Mouse (Mus musculus) liver, postnatal 0 days (tissue): ENCODE results near the gene Rtn3. TPM values are rescaled to one million over a fixed set of nuclear protein-coding genes. Genes with fewer than 3 reads are reported as not detected.

ENCODE experiments used
- ATAC-seq: fragments of 200-750 bp; cut with Nextera tagmentation; 2 replicates; pipeline ENCODE4 v1.8.0; 2017; ENCODE audit warnings: mild to moderate bottlenecking, moderate library complexity
- DNase-seq: peaks from one replicate; pipeline ENCODE4 v3.0.0-alpha.2; 2016
- H3K27ac ChIP-seq: fragments of 300-500 bp; sonication (generic); 2 replicates; pipeline ENCODE4 v1.5.1; 2014; ENCODE audit warnings: antibody characterized with exemption, moderate library complexity, mild to moderate bottlenecking, low read depth
- H3K27me3 ChIP-seq: fragments of 300-500 bp; sonication (generic); 2 replicates; pipeline ENCODE4 v1.6.1; 2014; ENCODE audit warnings: low read length, control low read depth, mixed read lengths; ENCODE audit not compliant: insufficient read depth
- H3K36me3 ChIP-seq: fragments of 300-500 bp; sonication (generic); replicated peaks from 2 replicates; pipeline ENCODE4 v1.6.1; 2014; ENCODE audit warnings: mild to moderate bottlenecking, control low read depth, low read length, moderate library complexity, mixed read lengths; ENCODE audit not compliant: insufficient read depth
- H3K4me1 ChIP-seq: fragments of 300-500 bp; sonication (generic); 2 replicates; pipeline ENCODE4 v1.6.1; 2014; ENCODE audit warnings: antibody characterized with exemption, mild to moderate bottlenecking, control low read depth; ENCODE audit not compliant: insufficient read depth
- H3K4me2 ChIP-seq: fragments of 300-500 bp; sonication (generic); 2 replicates; pipeline ENCODE4 v1.6.1; 2014; ENCODE audit warnings: low read depth, mild to moderate bottlenecking, low read length, moderate library complexity, mixed read lengths
- H3K4me3 ChIP-seq: fragments of 300-500 bp; sonication (generic); 2 replicates; pipeline ENCODE4 v1.5.1; 2014; ENCODE audit warnings: low read depth, low read length
- H3K9ac ChIP-seq: fragments of 300-500 bp; sonication (generic); replicated peaks from 2 replicates; pipeline ENCODE4 v1.6.1; 2014; ENCODE audit warnings: mild to moderate bottlenecking, moderate library complexity
- H3K9me3 ChIP-seq: fragments of 300-500 bp; sonication (generic); 2 replicates; pipeline ENCODE4 v1.6.1; 2016; ENCODE audit warnings: mild to moderate bottlenecking, control low read depth, low read length, mixed read lengths
- CTCF ChIP-seq: sonication (generic); IDR thresholded peaks from 2 replicates; pipeline ENCODE4 v1.5.1; 2016; ENCODE audit warnings: antibody characterized with exemption, low read depth
- EP300 ChIP-seq: IDR thresholded peaks from 2 replicates; pipeline ENCODE4 v1.6.1; 2016; ENCODE audit warnings: antibody characterized with exemption, low read depth, mild to moderate bottlenecking
- WGBS: fragments of 180-500 bp; shearing (Covaris S2); extraction: QIAGEN DNeasy Blood & Tissue Kit; methylation state at CpG from one replicate; pipeline ENCODE4 v1.1.7; 2014; ENCODE audit not compliant: insufficient replicate concordance; 5-methylcytosine and 5-hydroxymethylcytosine counted together
- polyA plus RNA-seq: library from polyadenylated mRNA; unstranded; fragments of >200 nt; fragmentation: Nextera tagmentation; extraction: Ambion mirVana; gene quantifications from 2 replicates; pipeline ENCODE4 v1.2.1, GENCODE M21; 2015

Gene Rtn3
- polyA plus RNA-seq, 1 experiment from 2014 or later = 62.2 TPM

DNA sequence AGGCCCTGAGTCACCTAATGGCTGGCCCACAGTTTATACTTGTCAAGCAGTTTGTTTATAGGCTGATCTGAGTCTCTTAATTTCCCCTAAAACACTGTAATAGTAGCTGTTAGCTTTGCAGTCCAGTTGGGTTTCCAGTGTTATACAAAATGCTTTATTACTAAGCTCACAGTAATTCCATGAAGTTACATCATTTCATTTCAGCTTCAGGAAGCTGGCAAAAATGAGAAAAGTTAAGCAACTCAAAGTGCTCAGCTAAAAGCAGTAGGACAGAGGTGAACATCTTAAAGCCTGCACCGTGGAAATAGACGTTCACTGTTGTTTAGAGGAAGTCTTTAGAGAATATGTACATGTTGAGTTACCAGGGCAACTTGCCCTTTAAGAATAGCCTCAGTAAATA is 39.8 kb upstream of the Rtn3 start:
- Histone ChIP-seq H3K27me3 (no peaks in the 10 kb centered on the region), H3K4me3 (no peak overlapping the region), H3K27ac (no peak overlapping the region), H3K9ac (no peak overlapping the region), H3K9me3 (no peaks in the 10 kb centered on the region), H3K4me1 (no peaks in the 10 kb centered on the region), H3K36me3 (peaks cover 54% of the 10 kb centered on the region), H3K4me2 (no peak overlapping the region)
- ATAC-seq (no peak), DNase-seq (no peak)
- TF ChIP-seq CTCF (no peak), EP300 (no peak)
- WGBS = 90% methylated on average over 2 of the region's 2 CpGs

DNA sequence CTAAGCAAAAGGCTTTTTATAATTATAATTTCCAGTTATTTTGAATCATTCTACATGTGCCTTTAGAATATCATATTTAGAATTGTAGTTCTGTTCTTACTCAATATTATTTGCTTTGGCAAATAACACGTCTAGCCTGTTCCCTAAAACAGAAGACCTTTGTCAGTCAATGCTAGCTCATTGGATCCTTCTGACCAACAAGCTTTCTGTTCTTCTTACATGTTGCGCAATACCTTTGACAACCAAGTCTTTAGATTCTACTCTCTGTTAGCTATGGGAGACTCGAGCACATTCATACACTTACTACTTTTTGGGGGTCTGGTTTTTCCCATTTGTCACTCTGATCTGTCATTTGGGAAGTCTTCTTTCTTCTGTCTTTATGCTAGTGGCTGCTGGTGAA is 38.5 kb upstream of the Rtn3 start:
- DNase-seq = no peak
- no peak for ATAC-seq
- WGBS = 84% methylated on average over 3 of the region's 3 CpGs
- H3K27me3 ChIP-seq = no peaks in the 10 kb centered on the region
- TF ChIP-seq CTCF (no peak), EP300 (no peak)
- no peak overlapping the region for H3K9ac ChIP-seq
- H3K36me3 ChIP-seq = peaks cover 53% of the 10 kb centered on the region
- no peak overlapping the region for H3K27ac ChIP-seq
- H3K4me2 ChIP-seq = no peak overlapping the region
- H3K4me3 ChIP-seq = no peak overlapping the region
- no peaks in the 10 kb centered on the region for H3K4me1 ChIP-seq
- H3K9me3 ChIP-seq = no peaks in the 10 kb centered on the region

DNA sequence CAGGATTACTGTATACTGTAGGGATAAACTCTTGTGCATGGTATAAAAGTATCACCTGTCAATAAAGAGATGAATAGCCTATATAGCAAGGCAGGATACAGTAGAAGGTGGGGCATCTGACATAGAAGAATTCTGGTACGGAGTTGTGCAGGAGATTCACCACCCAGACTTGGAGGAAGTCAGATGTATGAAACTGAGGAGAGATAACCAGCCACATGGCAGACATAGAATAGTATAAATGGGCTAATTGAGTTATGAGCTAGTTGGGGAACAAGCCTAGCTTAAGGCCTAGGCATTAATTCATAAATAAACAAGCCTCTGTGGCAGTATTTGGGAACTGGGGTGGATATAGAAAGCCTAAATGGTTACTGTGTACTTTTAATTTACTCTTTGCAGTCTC is 33.4 kb upstream of the Rtn3 start:
- no peak overlapping the region for H3K27ac ChIP-seq
- DNase-seq (no peak), ATAC-seq (no peak)
- H3K4me1 ChIP-seq = no peaks in the 10 kb centered on the region
- no peaks in the 10 kb centered on the region for H3K9me3 ChIP-seq
- H3K9ac ChIP-seq = no peak overlapping the region
- peaks cover 26% of the 10 kb centered on the region for H3K36me3 ChIP-seq
- 77% methylated on average over 1 of the region's 1 CpGs for whole genome bisulfite sequencing
- no peaks in the 10 kb centered on the region for H3K27me3 ChIP-seq
- H3K4me3 ChIP-seq = no peak overlapping the region
- TF ChIP-seq EP300 (no peak), CTCF (no peak)
- no peak overlapping the region for H3K4me2 ChIP-seq

DNA sequence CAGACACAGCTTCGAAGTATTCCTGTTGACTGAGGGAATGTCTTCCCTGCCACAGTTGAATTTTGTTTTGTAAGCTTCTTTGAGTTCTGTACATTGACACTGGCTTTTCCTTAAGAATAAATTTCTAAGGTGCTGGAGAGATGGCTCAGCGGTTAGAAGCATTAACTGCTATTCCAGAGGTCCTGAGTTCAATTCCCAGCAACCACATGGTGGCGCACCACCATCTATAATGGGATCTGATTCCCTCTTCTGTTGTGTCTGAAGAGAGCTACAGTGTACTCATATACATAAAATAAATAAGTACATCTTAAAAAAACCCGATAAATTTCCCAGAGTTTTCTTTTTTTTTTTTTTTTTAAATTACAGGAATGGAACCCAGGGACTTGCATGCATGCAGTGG is 24.9 kb upstream of the Rtn3 start:
- Histone ChIP-seq H3K9ac (no peak overlapping the region), H3K4me2 (no peak overlapping the region), H3K36me3 (peaks cover 15% of the 10 kb centered on the region), H3K4me1 (no peaks in the 10 kb centered on the region; the same call in 1 of the 2 replicates), H3K27me3 (no peaks in the 10 kb centered on the region), H3K27ac (no peak overlapping the region), H3K4me3 (no peak overlapping the region), H3K9me3 (no peaks in the 10 kb centered on the region)
- no peak for DNase-seq
- TF ChIP-seq EP300 (no peak), CTCF (peak; percentile 46)
- WGBS = 79% methylated on average over 4 of the region's 4 CpGs
- ATAC-seq = no peak

DNA sequence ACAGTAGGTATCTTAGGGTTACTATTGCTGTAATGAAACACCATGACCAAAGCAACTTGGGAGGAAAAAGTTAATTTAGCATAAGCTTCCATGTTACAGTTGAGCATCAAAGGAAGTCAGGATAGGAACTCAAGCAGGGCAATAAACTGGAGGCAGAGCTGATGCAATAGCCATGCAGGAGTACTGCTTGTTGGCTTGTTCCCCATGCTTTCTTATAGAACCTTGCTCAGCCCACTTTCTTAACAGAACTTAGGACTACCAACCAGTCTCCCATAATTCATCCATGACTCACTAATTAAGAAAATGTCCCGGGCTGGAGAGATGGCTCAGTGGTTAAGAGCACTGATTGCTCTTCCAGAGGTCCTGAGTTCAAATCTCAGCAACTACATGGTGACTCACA is 23.2 kb upstream of the Rtn3 start:
- Histone ChIP-seq H3K4me1 (no peaks in the 10 kb centered on the region; the same call in 1 of the 2 replicates), H3K9me3 (no peaks in the 10 kb centered on the region), H3K27me3 (no peaks in the 10 kb centered on the region), H3K4me2 (no peak overlapping the region), H3K9ac (no peak overlapping the region), H3K36me3 (peaks cover 13% of the 10 kb centered on the region), H3K4me3 (no peak overlapping the region), H3K27ac (no peak overlapping the region)
- no peak for TF ChIP-seq EP300
- TF ChIP-seq CTCF = no peak
- ATAC-seq (no peak), DNase-seq (no peak)
- WGBS = 85% methylated on average over 1 of the region's 1 CpGs

DNA sequence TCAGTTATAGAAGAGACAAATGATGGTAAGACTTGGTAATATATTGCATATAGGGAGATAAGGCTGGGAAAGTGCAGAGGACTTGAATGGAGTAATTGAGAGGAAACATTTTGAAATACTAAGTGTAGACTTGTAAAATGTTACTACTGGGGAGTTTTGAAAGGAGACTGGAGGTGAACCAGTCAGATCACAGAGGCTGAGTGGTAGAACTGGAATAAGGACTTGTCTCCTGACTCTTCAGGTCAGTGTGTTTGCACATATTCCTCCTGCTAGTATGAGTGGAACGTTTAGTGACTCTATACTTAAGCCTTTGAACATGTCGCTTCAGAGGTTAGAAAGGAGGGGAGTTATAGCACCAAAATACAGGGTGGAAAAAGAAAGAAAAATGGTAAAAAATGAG is 19.4 kb upstream of the Rtn3 start:
- TF ChIP-seq EP300 = no peak
- no peak for TF ChIP-seq CTCF
- H3K27ac ChIP-seq = no peak overlapping the region
- no peaks in the 10 kb centered on the region for H3K36me3 ChIP-seq
- no peaks in the 10 kb centered on the region for H3K9me3 ChIP-seq
- no peaks in the 10 kb centered on the region for H3K27me3 ChIP-seq
- H3K9ac ChIP-seq = no peak overlapping the region
- no peak overlapping the region for H3K4me3 ChIP-seq
- 69% methylated on average over 2 of the region's 2 CpGs for WGBS
- peaks cover 7% of the 10 kb centered on the region for H3K4me1 ChIP-seq
- DNase-seq = no peak
- H3K4me2 ChIP-seq = no peak overlapping the region
- ATAC-seq = no peak

DNA sequence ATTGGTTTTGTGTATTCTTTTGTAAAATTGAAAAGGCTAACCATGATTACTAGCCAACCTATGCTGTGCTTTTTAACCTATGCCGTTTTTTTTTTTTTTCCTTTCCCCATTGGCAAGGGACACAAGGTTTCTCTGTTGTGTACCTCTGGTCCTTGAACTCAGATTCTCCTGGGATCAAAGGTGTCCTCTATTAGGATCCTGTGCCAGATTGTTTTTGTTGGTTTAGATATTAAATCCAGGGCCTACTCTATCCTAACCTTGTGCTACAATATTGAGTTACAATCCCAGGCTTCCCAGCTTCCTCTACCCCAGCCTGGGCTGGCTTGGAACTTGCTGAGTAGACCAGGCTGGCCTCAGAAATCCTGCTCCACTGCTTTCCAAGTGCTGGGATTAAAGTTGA is 17.6 kb upstream of the Rtn3 start:
- TF ChIP-seq EP300 (no peak), CTCF (no peak)
- DNase-seq (no peak), ATAC-seq (peak; percentile 67)
- no peak overlapping the region for H3K4me3 ChIP-seq
- no peak overlapping the region for H3K4me2 ChIP-seq
- H3K27me3 ChIP-seq = no peaks in the 10 kb centered on the region
- 60% methylated on average over 1 of the region's 1 CpGs for WGBS
- H3K27ac ChIP-seq = 0 out of 2 replicates have a peak overlapping the region, but pooled peaks have one; percentile 44
- peaks cover 12% of the 10 kb centered on the region for H3K4me1 ChIP-seq
- H3K9me3 ChIP-seq = no peaks in the 10 kb centered on the region
- no peak overlapping the region for H3K9ac ChIP-seq
- H3K36me3 ChIP-seq = no peaks in the 10 kb centered on the region
